Mouse (Mus musculus) small intestine, adult 2 months (tissue): Measurements from ENCODE around the gene Acot7.

Experiments used
- CTCF ChIP-seq: fragments of 200-500 bp; IDR thresholded peaks from 2 replicates; pipeline ENCODE4 v1.5.1; 2012; ENCODE audit warnings: low read depth, mild to moderate bottlenecking, control low read depth, inconsistent platforms, low read length, moderate library complexity, mixed read lengths; ENCODE audit not compliant: insufficient replicate concordance, insufficient read length; ENCODE audit errors: extremely low read depth
- POLR2A ChIP-seq: fragments of 200-500 bp; IDR thresholded peaks from 2 replicates; pipeline ENCODE4 v1.6.1; 2012; ENCODE audit warnings: low read depth, mild to moderate bottlenecking, control low read depth, inconsistent platforms, low read length, moderate library complexity

GRCm38 (mm10) chr4:152290385-152290784 is 112.5 kb downstream of the Acot7 start:
- TF ChIP-seq CTCF (no peak), POLR2A (no peak)
